ENCODE assay signal across 11 mouse cellular contexts in the genomic region with DNA sequence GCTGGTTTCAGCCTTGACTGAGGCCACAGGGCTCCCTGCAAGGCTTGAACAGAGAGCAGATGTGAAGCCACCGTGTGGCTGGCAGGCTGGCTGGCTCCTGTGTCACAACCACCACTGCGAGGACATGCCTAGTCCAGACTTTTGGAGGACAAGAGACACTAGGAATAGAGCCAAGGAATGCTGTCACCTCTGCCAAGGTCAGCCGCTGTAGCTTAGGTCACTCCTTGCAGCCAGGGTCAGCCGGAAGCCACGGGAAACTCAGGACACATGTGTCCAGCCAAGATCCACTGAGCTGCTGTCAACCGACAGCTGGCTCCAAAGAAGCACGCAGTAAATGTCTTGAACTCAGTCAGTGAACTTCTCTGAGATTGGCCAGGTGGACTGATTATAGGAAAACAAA.
DNase-seq lines count a peak whose midpoint lies in the region; ATAC-seq lines count a peak whose summit lies in the region.
"Had no signal": no experiment of that assay in that cellular context is flagged by ENCODE, and none has a peak within 500 bp of the region (broad histone marks: within the 10 kb centered on the region; RNA-seq: fewer than 3 reads in every experiment).

No protein-coding gene starts in this region.

- peaks cover 7% of the 10 kb centered on the region for H3K27me3 ChIP-seq in lung, embryonic 16.5 days (ENCODE audit: control insufficient read depth, insufficient read depth, low read depth, low read length)
- no peaks in the 10 kb centered on the region for H3K27me3 ChIP-seq in hindbrain, embryonic 16.5 days (replicated peaks; ENCODE audit: control insufficient read depth, insufficient read depth, low read length)

- WGBS in lung, embryonic 16.5 days, result 43% methylated on average over 7 of the region's 7 CpGs
- 60% methylated on average over 7 of the region's 7 CpGs for WGBS in hindbrain, embryonic 16.5 days

- no peak overlapping the region for H3K27ac ChIP-seq in lung, embryonic 16.5 days (ENCODE audit: low read length)
- no peak overlapping the region for H3K27ac ChIP-seq in hindbrain, embryonic 16.5 days (ENCODE audit: low read depth, low read length)
- H3K27ac ChIP-seq: embryonic facial prominence, embryonic 10.5 days; macrophage had no signal

- peaks cover 5% of the 10 kb centered on the region; the same call in 1 of the 2 replicates for H3K4me1 ChIP-seq in lung, embryonic 16.5 days (replicated peaks; ENCODE audit: control insufficient read depth, insufficient read depth, low read length)
- H3K4me1 ChIP-seq in hindbrain, embryonic 16.5 days (ENCODE audit: control insufficient read depth, insufficient read depth, low read depth, low read length), result peaks cover 8% of the 10 kb centered on the region

- H3K4me2 ChIP-seq in lung, embryonic 16.5 days (ENCODE audit: low read depth, low read length), result no peak overlapping the region
- H3K4me2 ChIP-seq in hindbrain, embryonic 16.5 days (ENCODE audit: low read length), result no peak overlapping the region

- no peaks in the 10 kb centered on the region for H3K9me3 ChIP-seq in lung, embryonic 16.5 days (ENCODE audit: control insufficient read depth, low read length)
- H3K9me3 ChIP-seq in hindbrain, embryonic 16.5 days (ENCODE audit: control insufficient read depth, low read length), result no peaks in the 10 kb centered on the region
- H3K9me3 ChIP-seq: embryonic facial prominence, embryonic 10.5 days had no signal

- H3K9ac ChIP-seq in lung, embryonic 16.5 days (ENCODE audit: low read length), result no peak overlapping the region
- no peak overlapping the region for H3K9ac ChIP-seq in hindbrain, embryonic 16.5 days (ENCODE audit: low read depth, low read length)

- peak; percentile 41 for ATAC-seq in lung, embryonic 16.5 days (ENCODE audit: low read depth)
- ATAC-seq in hindbrain, embryonic 16.5 days, result no peak

- peak; percentile 19 for DNase-seq in cerebellum, adult 9-11 months
- DNase-seq in cerebellum, postnatal 14 days, result no peak
- peak; percentile 10 for DNase-seq in gastrocnemius, postnatal 10 days
- DNase-seq in heart, postnatal 4 days, result peak; percentile 79
- DNase-seq in thymus, postnatal 4 days, result no peak
- DNase-seq in urinary bladder, adult 18-20 months (ENCODE audit: low spot score in 2 of 2), result no peak

- no peak overlapping the region for H3K4me3 ChIP-seq in lung, embryonic 16.5 days (ENCODE audit: low read length)
- no peak overlapping the region for H3K4me3 ChIP-seq in hindbrain, embryonic 16.5 days (ENCODE audit: low read length)
- H3K4me3 ChIP-seq: embryonic facial prominence, embryonic 10.5 days; myocyte had no signal

- H3K36me3 ChIP-seq in lung, embryonic 16.5 days (ENCODE audit: control insufficient read depth, insufficient read depth, low read length), result no peaks in the 10 kb centered on the region
- no peaks in the 10 kb centered on the region for H3K36me3 ChIP-seq in hindbrain, embryonic 16.5 days (ENCODE audit: control insufficient read depth, insufficient read depth, low read length)
- H3K36me3 ChIP-seq: embryonic facial prominence, embryonic 10.5 days had no signal

Comparison
In these comparisons a context has a peak if more than half of its experiments do, and no peak if none do; other contexts are left out.
1. DNase-seq: peak in cerebellum, adult 9-11 months (single experiment), gastrocnemius, postnatal 10 days (single experiment) and heart, postnatal 4 days (single experiment); none in cerebellum, postnatal 14 days (0 of 2), thymus, postnatal 4 days (single experiment) and urinary bladder, adult 18-20 months (0 of 2).